Mouse (Mus musculus) ES-Bruce4 (cell line): ENCODE results near the gene Eps15. TPM values are rescaled to one million over a fixed set of nuclear protein-coding genes. Genes with fewer than 3 reads are reported as not detected.

Source experiments
- H3K27ac ChIP-seq: 2 replicates; pipeline ENCODE4 v1.5.1; 2012; ENCODE audit warnings: low read length, inconsistent platforms; ENCODE audit not compliant: insufficient read depth
- H3K27me3 ChIP-seq: 2 replicates; pipeline ENCODE4 v1.6.1; 2012; ENCODE audit warnings: mild to moderate bottlenecking, low read length, inconsistent platforms; ENCODE audit not compliant: control insufficient read depth, poor library complexity, insufficient read depth, severe bottlenecking
- H3K36me3 ChIP-seq: 2 replicates; pipeline ENCODE4 v1.6.1; 2012; ENCODE audit warnings: inconsistent platforms, mild to moderate bottlenecking, low read length, moderate library complexity; ENCODE audit not compliant: control insufficient read depth, poor library complexity, insufficient read depth, severe bottlenecking
- H3K4me1 ChIP-seq: one replicate; pipeline ENCODE4 v1.8.1; 2011; ENCODE audit warnings: low read length; ENCODE audit not compliant: control insufficient read depth, insufficient read depth
- H3K4me3 ChIP-seq: 2 replicates; pipeline ENCODE4 v1.5.1; 2011; ENCODE audit warnings: low read depth, mild to moderate bottlenecking, low read length
- H3K9ac ChIP-seq: 2 replicates; pipeline ENCODE4 v1.6.1; 2012; ENCODE audit warnings: low read depth, mild to moderate bottlenecking, inconsistent platforms; ENCODE audit not compliant: poor library complexity, severe bottlenecking
- H3K9me3 ChIP-seq: replicated peaks from 2 replicates; pipeline ENCODE4 v1.6.1; 2012; ENCODE audit warnings: mild to moderate bottlenecking, low read length, inconsistent platforms; ENCODE audit not compliant: control insufficient read depth, poor library complexity, insufficient read depth, severe bottlenecking
- CTCF ChIP-seq: IDR thresholded peaks from one replicate; pipeline ENCODE4 v1.8.1; 2011; ENCODE audit warnings: low read depth, low read length
- EP300 ChIP-seq: IDR thresholded peaks from 2 replicates; pipeline ENCODE4 v1.6.1; 2011; ENCODE audit warnings: low read depth, low read length; ENCODE audit not compliant: insufficient read depth
- POLR2A ChIP-seq: IDR thresholded peaks from one replicate; pipeline ENCODE4 v1.8.1; 2011; ENCODE audit warnings: low read length; ENCODE audit not compliant: insufficient read depth
- polyA plus RNA-seq: library from polyadenylated mRNA; stranded (reverse); fragments of >200 nt; gene quantifications from 2 replicates; pipeline ENCODE4 v1.2.4, GENCODE M21; 2011; ENCODE audit warnings: low read depth; ENCODE audit not compliant: missing spikeins, insufficient read depth, insufficient read length

Gene Eps15
- polyA plus RNA-seq, 1 experiment, result 47.1 TPM

- no peaks in the 10 kb centered on the region; the same call in 1 of the 2 replicates for H3K36me3 ChIP-seq
- TF ChIP-seq POLR2A, result no peak
- TF ChIP-seq EP300, result no peak
- no peak for TF ChIP-seq CTCF
- no peak overlapping the region for H3K9ac ChIP-seq
- no peaks in the 10 kb centered on the region for H3K27me3 ChIP-seq
- no peaks in the 10 kb centered on the region for H3K9me3 ChIP-seq
- no peak overlapping the region for H3K27ac ChIP-seq
- H3K4me3 ChIP-seq, result no peak overlapping the region
- no peaks in the 10 kb centered on the region for H3K4me1 ChIP-seq
Observed at GRCm38 (mm10) chr4:109316941-109317894, 37.1 kb downstream of the Eps15 start.

GRCm38 (mm10) chr4:109336796-109337195, 56.7 kb downstream of the Eps15 start:
- Histone ChIP-seq H3K4me1 (peaks cover 3% of the 10 kb centered on the region), H3K36me3 (peaks cover 4% of the 10 kb centered on the region), H3K9ac (no peak overlapping the region), H3K27me3 (no peaks in the 10 kb centered on the region), H3K27ac (no peak overlapping the region), H3K9me3 (peaks cover 5% of the 10 kb centered on the region; the same call in 1 of the 2 replicates), H3K4me3 (no peak overlapping the region)
- no peak for TF ChIP-seq POLR2A
- no peak for TF ChIP-seq CTCF
- TF ChIP-seq EP300, result no peak

- Histone ChIP-seq H3K36me3 (no peaks in the 10 kb centered on the region), H3K27ac (no peak overlapping the region), H3K4me1 (peaks cover 3% of the 10 kb centered on the region), H3K9me3 (no peaks in the 10 kb centered on the region), H3K9ac (no peak overlapping the region), H3K4me3 (no peak overlapping the region), H3K27me3 (no peaks in the 10 kb centered on the region)
- TF ChIP-seq EP300 (no peak), CTCF (no peak), POLR2A (no peak)
Observed at GRCm38 (mm10) chr4:109341222-109341621, 61.2 kb downstream of the Eps15 start.

GRCm38 (mm10) chr4:109342783-109343485, 62.9 kb downstream of the Eps15 start:
- H3K4me1 ChIP-seq, result peaks cover 3% of the 10 kb centered on the region
- no peak overlapping the region for H3K27ac ChIP-seq
- H3K27me3 ChIP-seq, result no peaks in the 10 kb centered on the region
- no peak overlapping the region for H3K9ac ChIP-seq
- TF ChIP-seq CTCF (no peak), EP300 (no peak), POLR2A (no peak)
- no peaks in the 10 kb centered on the region for H3K36me3 ChIP-seq
- H3K9me3 ChIP-seq, result no peaks in the 10 kb centered on the region
- H3K4me3 ChIP-seq, result no peak overlapping the region

- Histone ChIP-seq H3K27me3 (no peaks in the 10 kb centered on the region), H3K4me1 (peaks cover 3% of the 10 kb centered on the region), H3K27ac (no peak overlapping the region), H3K9ac (no peak overlapping the region), H3K4me3 (no peak overlapping the region), H3K36me3 (no peaks in the 10 kb centered on the region), H3K9me3 (no peaks in the 10 kb centered on the region)
- TF ChIP-seq EP300, result no peak
- TF ChIP-seq CTCF, result no peak
- TF ChIP-seq POLR2A, result no peak
Observed at GRCm38 (mm10) chr4:109343909-109344308, 63.8 kb downstream of the Eps15 start.

GRCm38 (mm10) chr4:109378107-109378506, 98.0 kb downstream of the Eps15 start:
- Histone ChIP-seq H3K4me3 (no peak overlapping the region), H3K27me3 (no peaks in the 10 kb centered on the region), H3K4me1 (no peaks in the 10 kb centered on the region), H3K9ac (no peak overlapping the region), H3K36me3 (peaks cover under 1% of the 10 kb centered on the region; the same call in 1 of the 2 replicates), H3K27ac (no peak overlapping the region), H3K9me3 (no peaks in the 10 kb centered on the region)
- no peak for TF ChIP-seq CTCF
- no peak for TF ChIP-seq EP300
- no peak for TF ChIP-seq POLR2A
